Mouse (Mus musculus): Measurements from ENCODE around the gene Antxr2.

DNA sequence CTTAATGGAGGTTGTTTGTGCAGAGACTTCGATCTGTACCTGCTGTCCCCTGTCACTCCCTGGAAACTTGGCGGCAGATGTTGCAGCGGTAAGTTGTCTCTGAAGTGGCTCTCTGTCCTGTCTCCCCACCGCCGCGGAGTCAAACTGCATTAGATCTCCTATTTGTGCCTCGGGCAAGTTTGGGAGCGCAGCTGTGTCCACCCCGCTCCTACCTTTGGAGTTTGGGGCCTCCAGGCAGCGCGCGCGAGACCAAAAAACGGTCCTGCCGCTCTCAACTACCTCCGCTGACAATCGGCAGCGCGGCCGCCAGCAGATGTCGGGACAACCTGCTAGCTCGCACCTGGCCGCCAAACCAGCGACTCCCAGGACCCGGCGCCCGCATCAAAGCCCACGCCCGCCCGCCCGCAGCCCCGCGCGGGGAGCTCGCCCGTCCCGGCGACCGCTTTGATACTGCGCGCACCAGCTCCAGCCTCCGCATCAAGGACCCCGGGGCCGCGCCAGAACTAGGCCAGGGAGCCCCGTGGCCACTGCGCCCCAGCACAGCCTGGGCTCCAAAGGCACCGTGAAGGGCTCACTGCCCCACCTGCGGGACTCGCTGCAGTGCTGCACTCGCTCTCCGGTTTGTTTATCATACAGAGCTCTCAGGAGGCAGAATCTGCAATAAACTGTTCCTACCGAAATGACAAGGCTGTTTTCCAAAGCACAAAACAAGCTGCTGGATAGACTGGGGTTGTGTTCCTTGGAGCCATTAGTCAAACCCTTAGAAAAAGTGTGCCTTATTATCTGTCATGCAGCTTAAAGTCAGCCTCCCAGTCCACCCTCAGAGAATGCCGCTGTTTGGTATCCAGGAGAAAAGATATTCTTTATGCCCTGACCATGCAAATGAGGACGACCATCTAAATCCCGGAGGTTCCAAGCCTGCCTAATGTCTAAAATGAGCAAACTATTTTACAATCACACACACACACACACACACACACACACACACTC is 95.4 kb downstream of the Antxr2 start:
- TF ChIP-seq CTCF (IDR thresholded peaks at IDR 0.05; ENCODE audit: insufficient read depth, low read length) (peak; percentile 31; the same call in 1 of the 2 replicates), POLR2A (IDR thresholded peaks at IDR 0.05; ENCODE audit: borderline replicate concordance, extremely low read depth, low read depth, low read length) (no peak)

Measured in lung, adult 2 months (tissue).